Mouse (Mus musculus) macrophage (primary cell): Measurements from ENCODE around the gene Klf1. TPM values are rescaled to one million over a fixed set of nuclear protein-coding genes. Genes with fewer than 3 reads are reported as not detected.

Experiments
- polyA plus RNA-seq: library from polyadenylated mRNA; stranded (reverse); fragments of 250-400 nt; gene quantifications from 3 replicates; pipeline ENCODE4 v1.2.4, GENCODE M21; 2018; ENCODE audit warnings: inconsistent platforms

Gene Klf1
- polyA plus RNA-seq, 1 experiment from 2014 or later = 0.09 TPM

Other genes starting within 250 kb of the Klf1 start
- 13.1 to 24.0 TPM (median 23.6 TPM) in 3 replicates for gene Ier2, start 239.1 kb upstream of the Klf1 start, polyA plus RNA-seq
- gene Trmt1, start 215.6 kb upstream of the Klf1 start, polyA plus RNA-seq = 24.6 to 51.1 TPM (median 43.5 TPM) in 3 replicates
- gene Nacc1, start 214.1 kb upstream of the Klf1 start, polyA plus RNA-seq = 42.2 to 61.4 TPM (median 49.6 TPM) in 3 replicates
- 38.2 to 65.7 TPM (median 48.7 TPM) in 3 replicates for gene Lyl1, start 200.5 kb upstream of the Klf1 start, polyA plus RNA-seq
- not detected in 3 replicates for gene G430095P16Rik, start 178.9 kb upstream of the Klf1 start, polyA plus RNA-seq
- gene Nfix, start 101.6 kb upstream of the Klf1 start, polyA plus RNA-seq = 3.6 to 6.9 TPM (median 4.3 TPM) in 3 replicates
- gene Dand5, start 79.1 kb upstream of the Klf1 start, polyA plus RNA-seq = 1.2 to 3.3 TPM (median 2.9 TPM) in 3 replicates
- 5.8 to 13.9 TPM (median 8.6 TPM) in 3 replicates for gene Gadd45gip1, start 70.4 kb upstream of the Klf1 start, polyA plus RNA-seq
- 49.2 to 87.2 TPM (median 79.3 TPM) in 3 replicates for gene Rad23a, start 61.3 kb upstream of the Klf1 start, polyA plus RNA-seq
- gene Calr, start 55.0 kb upstream of the Klf1 start, polyA plus RNA-seq = 836 to 3,382 TPM (median 1,154 TPM) in 3 replicates
- gene Farsa, start 44.9 kb upstream of the Klf1 start, polyA plus RNA-seq = 24.5 to 43.1 TPM (median 29.5 TPM) in 3 replicates
- gene Syce2, start 29.8 kb upstream of the Klf1 start, polyA plus RNA-seq = 7.0 to 30.9 TPM (median 18.1 TPM) in 3 replicates
- gene Gcdh, start 8.0 kb upstream of the Klf1 start, polyA plus RNA-seq = 11.1 to 13.7 TPM (median 12.0 TPM) in 3 replicates
- gene Dnase2a, start 6.6 kb downstream of the Klf1 start, polyA plus RNA-seq = 160 to 211 TPM (median 178 TPM) in 3 replicates
- gene Mast1, start 35.4 kb downstream of the Klf1 start, polyA plus RNA-seq = 0.04 to 0.06 TPM in 2 of 3 replicates, not detected in the other
- not detected in 3 replicates for gene Rtbdn, start 45.1 kb downstream of the Klf1 start, polyA plus RNA-seq
- gene Gm49661, start 67.5 kb downstream of the Klf1 start, polyA plus RNA-seq = not detected in 3 replicates
- 77.7 to 148 TPM (median 146 TPM) in 3 replicates for gene Prdx2, start 67.7 kb downstream of the Klf1 start, polyA plus RNA-seq
- 15.9 to 39.3 TPM (median 26.2 TPM) in 3 replicates for gene Rnaseh2a, start 67.8 kb downstream of the Klf1 start, polyA plus RNA-seq
- 26.1 to 86.4 TPM (median 61.3 TPM) in 3 replicates for gene Junb, start 76.8 kb downstream of the Klf1 start, polyA plus RNA-seq
- 4.9 to 10.9 TPM (median 6.1 TPM) in 3 replicates for gene Hook2, start 88.7 kb downstream of the Klf1 start, polyA plus RNA-seq
- gene Best2, start 112.6 kb downstream of the Klf1 start, polyA plus RNA-seq = not detected in 3 replicates
- gene Asna1, start 123.4 kb downstream of the Klf1 start, polyA plus RNA-seq = 120 to 138 TPM (median 122 TPM) in 3 replicates
- gene Trir, start 124.9 kb downstream of the Klf1 start, polyA plus RNA-seq = 143 to 170 TPM (median 168 TPM) in 3 replicates
- 14.1 to 30.6 TPM (median 26.6 TPM) in 3 replicates for gene Tnpo2, start 135.0 kb downstream of the Klf1 start, polyA plus RNA-seq
- 4.8 to 12.5 TPM (median 8.4 TPM) in 3 replicates for gene Fbxw9, start 158.1 kb downstream of the Klf1 start, polyA plus RNA-seq
- not detected in 3 replicates for gene Gm5741, start 166.1 kb downstream of the Klf1 start, polyA plus RNA-seq
- 28.6 to 47.4 TPM (median 37.1 TPM) in 3 replicates for gene Dhps, start 169.8 kb downstream of the Klf1 start, polyA plus RNA-seq
- 66.3 to 79.6 TPM (median 68.7 TPM) in 3 replicates for gene Wdr83os, start 178.8 kb downstream of the Klf1 start, polyA plus RNA-seq
- gene Wdr83, start 179.4 kb downstream of the Klf1 start, polyA plus RNA-seq = 13.5 to 19.5 TPM (median 15.7 TPM) in 3 replicates
- gene Man2b1, start 181.3 kb downstream of the Klf1 start, polyA plus RNA-seq = 375 to 585 TPM (median 491 TPM) in 3 replicates
- 1.2 to 2.6 TPM (median 1.4 TPM) in 3 replicates for gene Zfp791, start 221.2 kb downstream of the Klf1 start, polyA plus RNA-seq
- not detected in 3 replicates for gene Cks1brt, start 250.0 kb downstream of the Klf1 start, polyA plus RNA-seq